Mouse (Mus musculus) CH12F3 (cell line): ENCODE measurements around the gene Hoxd1.

Source experiments
- in situ Hi-C: fragments of 300-500 bp; cut with MboI; formaldehyde crosslinking; loops from 2 replicates; pipeline ENCODE4 v1.14.3; 2020; ENCODE audit warnings: low sequenced_read_pairs

Gene Hoxd1

DNA sequence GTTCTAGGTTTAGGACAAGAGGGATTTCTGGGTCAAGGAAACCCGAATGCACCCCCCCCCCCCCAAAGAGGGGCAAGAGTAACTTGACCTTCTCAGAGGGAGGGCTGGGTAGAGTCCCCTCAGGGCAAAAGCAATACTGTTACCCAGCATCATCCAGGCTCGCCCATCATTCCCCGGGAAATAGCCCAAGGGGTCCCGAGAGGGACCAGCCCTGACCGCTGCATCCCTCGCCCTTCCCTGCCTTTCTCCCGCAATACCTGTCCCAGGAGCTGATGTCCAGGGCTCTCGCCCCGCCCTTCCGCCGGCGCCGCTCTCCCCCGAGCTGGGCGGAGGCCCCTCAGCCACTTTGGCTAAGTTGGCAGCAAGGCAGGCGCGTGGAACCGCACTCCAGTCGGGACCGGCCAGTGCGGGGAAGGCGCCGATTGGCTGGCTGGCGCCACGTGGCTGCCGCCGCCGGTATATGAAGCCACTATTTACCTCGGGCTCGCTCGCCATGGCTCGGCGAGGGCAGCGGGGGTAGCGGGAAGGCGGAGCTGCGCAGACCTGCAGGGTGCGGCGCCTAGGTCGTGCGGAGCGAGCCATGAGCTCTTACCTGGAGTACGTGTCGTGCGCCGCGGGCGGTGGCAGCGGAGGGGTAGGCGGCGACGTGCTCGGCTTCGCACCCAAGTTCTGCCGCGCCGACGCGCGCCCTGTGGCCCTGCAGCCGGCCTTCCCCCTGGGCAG lies at the start of gene Hoxd1:
Hoxd1 (plus strand) TSS at position 459 of the 723 bp plus-strand sequence.
- in situ Hi-C loops = no loop called here

DNA sequence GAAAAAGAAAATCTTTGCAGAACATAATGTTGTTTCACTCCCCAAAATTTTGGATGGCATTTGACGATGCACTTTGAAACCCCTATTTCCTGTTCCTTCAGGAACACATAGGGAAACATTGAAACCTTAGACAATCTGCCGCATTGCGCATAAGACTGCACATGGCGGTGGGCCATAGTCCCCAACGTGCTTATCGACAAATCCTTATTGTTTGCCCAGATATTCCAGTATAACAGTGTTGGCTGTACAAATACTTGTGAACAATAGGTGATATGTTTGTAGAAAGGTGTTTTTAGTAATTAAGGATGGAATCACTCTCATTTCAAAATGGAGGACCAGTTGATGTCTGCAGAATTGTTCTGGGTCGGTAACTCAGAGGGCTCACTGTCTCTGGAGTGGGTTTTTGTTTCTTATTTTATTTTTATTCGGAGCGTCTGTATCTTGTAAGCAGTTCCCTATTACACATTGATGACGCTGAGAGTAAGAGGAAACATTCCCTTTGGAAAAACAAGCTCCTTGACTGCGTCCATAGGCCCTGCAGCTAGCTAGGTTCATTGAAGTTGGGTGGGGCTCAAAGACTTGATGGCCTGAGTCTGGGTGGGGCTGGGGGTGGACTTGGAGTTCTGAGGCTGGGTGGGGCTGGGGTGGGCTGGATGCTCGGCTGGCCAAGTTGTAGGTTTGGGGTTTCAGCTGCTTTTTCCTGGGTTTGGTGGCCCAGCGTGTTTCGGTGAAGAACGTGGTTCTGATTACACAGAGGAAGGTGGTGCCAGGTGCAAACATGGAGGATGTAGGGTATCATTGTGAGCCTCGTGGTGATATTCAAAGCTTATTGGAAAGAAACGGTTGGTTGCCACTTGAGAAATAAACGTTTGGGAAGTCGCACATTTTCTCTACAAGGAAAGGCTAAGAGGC lies 49.3 kb upstream of the Hoxd1 start:
- in situ Hi-C loops = loop anchor here (25.0 kb wide), 1 partner anchor 874 kb away; no protein-coding TSS in a partner anchor

DNA sequence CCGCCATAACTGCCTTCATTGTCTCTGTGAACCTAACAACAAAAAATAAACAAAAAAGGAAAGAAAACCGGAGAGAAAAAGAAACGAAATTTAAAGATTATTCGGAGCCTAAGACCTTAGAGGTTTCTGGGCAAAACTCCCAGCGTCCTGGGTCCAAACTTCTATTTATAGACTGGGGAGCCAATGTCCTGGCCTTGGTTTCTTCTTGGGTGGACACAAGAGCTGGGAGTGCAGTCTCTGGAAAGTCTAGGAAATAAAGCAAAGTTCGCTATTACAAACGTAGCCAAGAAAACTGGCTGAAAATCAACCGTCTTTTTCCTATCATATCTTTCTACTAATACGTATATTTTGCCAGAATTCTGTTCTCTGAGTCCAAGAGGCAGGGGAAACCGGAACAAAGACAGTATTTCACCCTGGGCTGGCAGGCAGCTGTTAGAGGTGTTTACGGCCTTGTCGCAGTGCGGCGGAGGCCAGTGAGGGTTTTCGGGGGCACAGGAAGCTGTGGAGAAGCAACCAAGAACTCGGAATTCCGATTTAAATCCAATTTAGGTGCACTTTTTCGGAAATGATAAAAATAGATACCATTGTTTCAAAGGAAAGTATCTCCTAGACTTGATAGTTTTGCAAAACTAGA lies 48.5 kb upstream of the Hoxd1 start:
- in situ Hi-C loops = loop anchor here (25.0 kb wide), 1 partner anchor 873 kb away; no protein-coding TSS in a partner anchor

DNA sequence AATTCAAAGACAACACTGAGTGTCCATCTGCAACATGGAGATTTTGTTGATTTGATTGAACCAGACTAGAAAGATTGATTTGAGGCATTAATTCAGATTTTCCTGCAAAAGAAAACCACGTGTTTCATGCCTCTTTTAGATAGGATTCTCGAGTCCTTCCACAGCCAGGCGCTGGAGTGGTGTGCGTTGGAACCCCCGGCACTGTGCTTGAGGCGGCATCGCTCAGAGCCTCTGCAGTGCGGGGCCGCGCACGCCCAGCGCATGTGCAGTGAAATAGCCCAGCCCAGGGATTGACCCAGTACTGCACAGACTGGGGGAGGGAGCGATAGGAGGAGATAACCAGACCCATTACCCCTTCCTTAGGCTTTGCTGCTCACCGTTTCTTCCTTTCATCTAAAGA lies 47.9 kb upstream of the Hoxd1 start:
- in situ Hi-C loops = loop anchor here (5.0 to 25.0 kb wide), 2 partner anchors 247 to 872 kb away; no protein-coding TSS in a partner anchor

DNA sequence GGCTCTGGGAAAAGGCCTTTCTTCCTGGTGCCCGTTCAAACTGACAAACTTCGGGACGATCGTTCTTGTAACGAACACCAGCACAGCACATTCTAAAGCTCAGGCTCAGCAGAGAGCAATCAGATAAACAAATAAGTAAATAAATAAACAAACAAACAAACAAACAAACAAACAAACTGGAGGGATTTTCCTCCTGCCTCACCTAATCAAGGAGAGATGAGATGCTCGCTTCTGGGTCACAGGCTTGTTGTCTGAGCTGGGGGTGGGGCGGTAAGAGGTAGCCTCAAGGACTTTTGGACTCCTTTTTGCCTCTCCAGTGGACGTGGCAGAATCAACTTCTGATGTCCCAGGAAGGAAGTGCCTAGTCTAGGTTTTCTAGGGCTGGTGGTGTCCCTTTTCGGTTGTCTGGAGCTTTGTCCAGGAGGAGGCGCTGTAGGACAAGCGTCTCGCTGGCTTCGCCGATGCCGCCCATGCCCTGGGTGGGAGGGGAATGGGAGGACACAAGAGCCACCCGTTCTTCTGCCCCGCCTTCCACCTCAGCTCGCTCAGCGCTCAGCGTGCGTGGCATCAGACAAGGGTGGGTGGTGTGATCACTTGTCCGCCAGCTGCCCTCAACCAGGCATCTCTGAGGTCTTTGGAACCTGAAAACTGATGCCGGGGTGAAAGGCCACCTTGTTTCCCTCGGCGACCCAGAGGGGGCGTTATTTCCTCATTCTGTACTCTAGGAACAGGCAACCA lies 47.1 kb upstream of the Hoxd1 start:
- in situ Hi-C loops = loop anchor here (5.0 to 25.0 kb wide), 2 partner anchors 247 to 872 kb away; no protein-coding TSS in a partner anchor

DNA sequence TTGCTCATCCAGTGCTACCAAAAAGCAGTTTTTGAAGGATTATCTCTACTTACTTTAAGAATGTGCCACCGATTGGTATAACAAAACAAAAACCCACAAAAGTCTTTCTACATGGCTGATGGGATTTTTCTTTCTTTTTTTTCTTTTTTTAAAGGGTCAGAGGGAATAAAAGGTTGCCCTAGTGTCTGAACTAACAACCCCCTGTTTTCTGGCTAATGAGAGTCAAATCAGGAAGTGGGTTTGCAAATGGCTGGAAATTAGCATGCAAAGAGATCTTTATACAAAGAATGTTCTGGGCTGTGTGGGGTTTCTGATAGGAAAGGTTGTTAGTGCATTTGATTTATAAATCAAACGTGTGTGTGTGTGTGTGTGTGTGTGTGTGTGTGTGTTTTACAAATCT lies 42.4 kb upstream of the Hoxd1 start:
- in situ Hi-C loops = loop anchor here (25.0 kb wide), 1 partner anchor 867 kb away; no protein-coding TSS in a partner anchor

DNA sequence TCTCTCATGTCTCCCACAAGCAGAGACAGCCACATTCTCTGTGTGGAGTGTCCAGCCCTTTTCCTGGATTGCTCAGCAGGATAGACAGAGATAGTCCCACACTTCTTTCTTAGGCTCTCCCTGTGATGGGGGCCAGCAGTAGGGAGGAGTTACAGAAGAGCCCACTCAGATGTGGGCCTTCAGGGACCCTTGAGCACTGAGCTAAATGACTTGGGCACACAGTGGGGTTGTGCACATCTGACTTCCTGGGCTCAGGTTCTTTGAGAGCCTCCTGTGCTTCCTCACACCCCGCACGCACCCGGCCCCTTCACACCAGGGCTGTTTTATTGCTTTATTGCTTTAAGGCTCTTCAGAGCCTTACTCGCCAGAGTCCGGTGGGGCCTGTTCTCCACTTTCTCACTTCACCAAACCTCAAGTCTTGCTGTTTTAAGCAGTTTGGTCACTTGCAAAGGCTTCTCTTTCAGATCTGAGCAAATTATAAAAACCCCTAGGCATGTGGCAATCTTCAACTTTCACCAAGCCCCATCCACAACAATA lies 41.8 kb upstream of the Hoxd1 start:
- in situ Hi-C loops = loop anchor here (25.0 kb wide), 1 partner anchor 866 kb away; no protein-coding TSS in a partner anchor

DNA sequence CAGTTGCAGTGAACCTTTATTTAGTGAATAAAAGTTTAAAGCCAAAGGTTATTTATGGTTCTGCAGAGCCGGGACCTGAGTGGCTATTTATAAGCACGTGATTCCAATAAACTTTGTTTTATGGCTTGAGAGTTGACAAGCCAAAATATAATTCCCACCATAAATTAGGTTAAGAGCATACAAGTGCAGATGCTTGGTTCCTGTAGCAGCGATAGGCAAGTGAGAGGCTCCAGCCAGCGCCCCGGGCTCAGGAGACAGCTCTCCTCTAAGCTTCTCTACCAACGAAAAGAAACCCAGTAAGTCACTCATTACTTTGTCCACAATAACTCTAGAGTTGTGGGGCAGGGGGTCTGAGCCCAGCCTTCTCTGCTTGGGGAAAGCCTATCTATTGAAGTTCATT lies 40.9 kb upstream of the Hoxd1 start:
- in situ Hi-C loops = loop anchor here (25.0 kb wide), 1 partner anchor 865 kb away; no protein-coding TSS in a partner anchor

DNA sequence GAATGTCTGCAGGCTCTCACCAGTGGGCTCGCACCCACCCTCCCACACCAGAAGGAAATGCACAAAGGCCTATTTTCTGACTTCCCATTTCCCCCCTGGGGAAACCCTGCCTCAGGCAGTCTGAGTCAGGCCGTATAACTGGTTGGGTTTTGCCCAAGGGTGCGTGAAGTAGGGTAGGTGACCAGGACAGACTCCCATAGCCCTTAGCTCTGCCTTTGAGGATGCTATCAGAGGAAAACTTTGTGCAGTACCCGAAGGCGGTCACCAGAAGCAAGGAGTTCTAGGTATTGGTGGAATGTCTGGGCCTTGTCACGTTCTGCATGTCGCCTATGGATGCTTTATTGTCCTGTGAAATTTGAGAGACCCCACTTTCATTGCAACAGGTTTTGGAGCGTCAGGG lies 39.8 kb upstream of the Hoxd1 start:
- in situ Hi-C loops = loop anchor here (25.0 kb wide), 1 partner anchor 864 kb away; no protein-coding TSS in a partner anchor

DNA sequence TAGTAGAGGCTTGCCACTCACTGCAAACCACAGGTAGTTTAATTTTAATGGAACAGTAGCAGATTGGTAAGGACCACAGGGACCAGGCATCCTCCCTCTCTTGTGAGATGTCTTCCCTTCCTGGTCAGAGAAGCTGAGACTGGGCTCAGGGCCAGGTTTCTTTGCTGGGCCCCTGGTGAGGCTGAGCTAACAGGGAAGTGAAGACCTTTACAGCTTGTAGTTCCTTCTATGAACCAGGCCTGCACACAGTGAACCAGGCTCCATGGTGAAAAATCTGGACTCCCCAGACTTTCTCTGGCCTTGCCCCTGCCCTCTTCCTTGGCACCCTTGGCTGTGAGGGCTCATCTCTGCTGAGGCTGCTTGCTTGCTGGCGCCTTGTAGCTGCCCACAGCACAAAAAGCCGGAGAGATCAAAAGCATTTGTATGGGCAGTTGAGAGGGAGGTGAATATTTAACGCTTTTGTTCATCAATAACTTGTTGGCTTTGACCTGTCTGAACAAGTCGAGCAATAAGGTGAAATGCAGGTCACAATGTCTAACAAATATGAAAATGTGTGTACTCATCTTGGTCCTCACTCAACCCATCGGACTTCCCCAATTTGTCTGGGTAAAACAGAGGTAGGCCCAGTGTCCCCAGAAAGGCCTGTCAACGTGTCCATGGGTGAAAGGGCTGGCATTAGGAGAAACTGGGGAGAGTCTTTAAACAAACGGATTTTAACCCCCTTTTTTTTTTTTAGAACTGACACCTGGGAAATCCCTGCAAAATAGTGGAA lies 38.4 kb upstream of the Hoxd1 start:
- in situ Hi-C loops = loop anchor here (25.0 kb wide), 1 partner anchor 863 kb away; no protein-coding TSS in a partner anchor

DNA sequence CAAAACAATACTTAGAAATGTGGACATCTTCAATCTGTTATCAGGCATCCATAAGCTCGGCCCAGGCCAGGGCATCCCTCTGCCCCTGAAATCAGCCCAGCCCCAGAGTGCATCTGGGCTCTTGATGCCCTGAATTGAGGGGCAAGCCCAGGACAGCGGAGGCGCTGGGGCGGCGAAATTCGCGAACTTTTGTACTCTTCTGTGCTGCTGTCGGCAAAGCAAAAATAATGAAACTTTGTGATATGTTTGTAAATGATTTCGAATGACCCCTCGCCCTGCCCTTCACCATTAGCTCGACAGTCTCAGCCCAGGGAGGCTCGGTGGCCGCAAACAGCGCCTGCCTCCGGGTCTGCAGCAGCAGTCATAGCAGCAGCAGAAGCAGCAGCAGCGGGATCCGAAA lies 37.6 kb upstream of the Hoxd1 start:
- in situ Hi-C loops = no loop called here

DNA sequence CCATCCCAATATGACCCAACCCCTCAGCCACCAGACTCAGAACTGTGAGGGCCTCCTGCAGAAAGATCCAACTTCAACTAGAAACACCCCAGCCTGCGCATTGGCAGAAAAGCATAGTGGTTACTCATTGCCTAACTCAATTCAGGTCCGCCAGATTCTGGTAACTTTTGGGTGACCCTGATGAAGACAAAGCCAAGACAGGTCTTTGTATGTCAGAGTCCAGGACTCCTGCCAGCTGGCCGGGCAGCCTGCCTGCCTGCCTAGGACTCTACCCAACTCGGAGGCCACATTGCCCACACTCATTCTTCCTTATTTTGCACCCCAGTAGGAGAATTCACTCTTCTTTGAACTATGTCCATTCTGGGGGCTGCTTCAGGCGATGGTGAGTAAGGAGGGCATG lies 36.2 kb upstream of the Hoxd1 start, which contains the start of gene Gm28230:
Gm28230 (plus strand) TSS at position 178 of the 400 bp plus-strand sequence.
- in situ Hi-C loops = no loop called here

DNA sequence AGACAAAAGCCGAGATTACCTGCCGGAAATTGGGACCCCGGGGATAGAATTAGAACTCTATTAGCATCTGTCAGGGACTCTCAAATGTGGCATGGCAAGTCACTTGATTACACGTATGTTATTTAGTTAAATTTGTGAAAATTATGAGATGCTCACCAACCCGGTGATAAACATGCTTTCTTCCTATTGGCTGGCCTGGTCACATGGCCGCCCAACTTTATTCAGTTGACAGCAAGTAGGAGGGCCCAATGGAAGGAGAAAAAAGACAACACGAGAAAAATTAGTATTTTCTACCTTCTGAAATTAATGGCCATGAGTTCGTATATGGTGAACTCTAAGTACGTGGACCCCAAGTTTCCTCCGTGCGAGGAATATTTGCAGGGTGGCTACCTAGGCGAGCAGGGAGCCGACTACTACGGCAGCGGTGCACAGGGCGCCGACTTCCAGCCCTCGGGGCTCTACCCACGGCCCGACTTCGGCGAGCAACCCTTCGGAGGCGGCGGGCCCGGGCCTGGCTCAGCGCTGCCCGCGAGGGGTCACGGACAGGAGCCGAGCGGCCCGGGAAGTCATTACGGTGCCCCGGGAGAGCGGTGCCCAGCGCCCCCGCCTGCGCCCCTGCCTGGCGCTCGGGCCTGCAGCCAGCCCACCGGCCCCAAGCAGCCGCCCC lies 35.7 kb upstream of the Hoxd1 start:
- in situ Hi-C loops = no loop called here

DNA sequence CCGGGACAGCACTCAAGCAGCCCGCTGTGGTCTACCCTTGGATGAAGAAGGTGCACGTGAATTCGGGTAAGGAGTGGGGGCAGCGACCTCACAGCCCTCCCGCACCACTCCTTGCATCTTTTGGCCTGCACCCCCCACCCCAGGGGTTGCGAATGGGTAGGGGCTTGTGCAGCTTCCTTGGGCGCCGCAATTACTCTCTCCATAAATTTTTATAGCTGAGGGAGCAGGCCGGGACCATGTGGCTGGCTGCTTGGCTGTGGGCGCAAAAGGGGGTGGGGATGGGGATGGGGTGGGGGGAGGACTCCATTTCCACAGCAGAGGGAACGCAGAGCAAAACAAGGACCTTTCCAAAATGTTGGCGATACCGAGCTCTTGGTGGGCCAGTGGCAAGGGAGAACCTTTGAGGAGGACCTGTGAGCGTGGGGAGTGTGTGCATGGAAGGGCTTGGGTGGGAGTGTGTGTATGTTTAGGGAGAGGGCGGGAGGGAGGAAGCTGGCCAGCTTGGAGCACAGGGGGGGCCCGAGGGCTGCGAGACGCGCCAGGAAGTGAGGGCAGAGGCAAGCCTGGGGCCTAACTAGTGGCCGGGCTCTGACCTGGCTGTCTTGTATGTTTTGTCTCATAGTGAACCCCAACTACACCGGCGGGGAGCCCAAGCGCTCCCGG lies 35.0 kb upstream of the Hoxd1 start:
- in situ Hi-C loops = no loop called here

DNA sequence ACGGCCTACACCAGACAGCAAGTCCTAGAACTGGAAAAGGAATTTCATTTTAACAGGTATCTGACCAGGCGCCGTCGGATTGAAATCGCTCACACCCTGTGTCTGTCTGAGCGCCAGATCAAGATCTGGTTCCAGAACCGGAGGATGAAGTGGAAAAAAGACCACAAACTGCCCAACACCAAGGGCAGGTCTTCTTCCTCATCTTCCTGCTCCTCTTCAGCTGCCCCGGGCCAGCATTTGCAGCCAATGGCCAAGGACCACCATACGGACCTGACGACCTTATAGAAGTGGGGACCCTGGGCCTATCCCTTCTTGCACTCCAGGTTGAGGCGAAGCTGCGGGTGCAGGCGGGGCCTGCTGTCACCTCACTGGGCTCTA lies 34.5 kb upstream of the Hoxd1 start:
- in situ Hi-C loops = no loop called here

DNA sequence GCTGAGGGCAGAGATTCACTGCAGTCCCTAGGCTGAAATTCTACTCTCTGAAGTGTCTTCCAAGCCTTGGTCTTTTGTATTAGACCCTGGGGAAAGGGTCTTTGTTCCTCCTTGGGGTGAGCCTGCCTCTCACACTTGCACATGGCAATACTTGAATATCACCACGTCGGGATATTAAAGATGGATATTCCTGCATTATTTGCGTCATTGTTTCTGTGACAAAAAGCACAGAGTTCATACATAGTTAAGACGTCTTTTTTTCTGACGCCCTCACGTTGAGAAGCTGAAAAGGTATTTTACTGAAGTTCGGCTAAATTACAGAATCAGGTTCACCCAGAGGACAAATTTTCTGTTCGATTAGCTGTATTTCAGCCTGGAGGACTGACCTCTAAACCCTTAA lies 32.4 kb upstream of the Hoxd1 start:
- in situ Hi-C loops = no loop called here

DNA sequence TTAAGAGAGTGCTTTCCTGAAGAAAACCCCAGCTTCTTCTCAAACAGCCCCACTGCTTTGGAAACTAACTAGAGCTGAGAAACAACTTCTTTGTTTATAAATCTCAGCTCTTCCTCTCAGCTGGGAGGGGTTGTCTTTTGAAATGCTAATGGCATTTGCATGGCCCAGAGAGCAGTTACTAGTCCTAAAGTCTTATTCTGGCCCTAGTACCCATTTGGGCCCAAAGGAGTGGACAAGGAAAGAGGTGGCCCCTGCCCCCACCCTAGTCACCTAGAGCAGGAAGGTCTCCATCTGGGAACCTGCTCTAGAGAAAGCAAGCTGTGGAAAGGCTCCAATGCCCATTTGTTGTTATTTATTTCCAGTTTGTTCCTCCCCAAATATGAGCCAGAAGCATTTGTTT lies 31.7 kb upstream of the Hoxd1 start:
- in situ Hi-C loops = no loop called here
